25 mouse cellular contexts compared by ENCODE assay signal in the genomic region with DNA sequence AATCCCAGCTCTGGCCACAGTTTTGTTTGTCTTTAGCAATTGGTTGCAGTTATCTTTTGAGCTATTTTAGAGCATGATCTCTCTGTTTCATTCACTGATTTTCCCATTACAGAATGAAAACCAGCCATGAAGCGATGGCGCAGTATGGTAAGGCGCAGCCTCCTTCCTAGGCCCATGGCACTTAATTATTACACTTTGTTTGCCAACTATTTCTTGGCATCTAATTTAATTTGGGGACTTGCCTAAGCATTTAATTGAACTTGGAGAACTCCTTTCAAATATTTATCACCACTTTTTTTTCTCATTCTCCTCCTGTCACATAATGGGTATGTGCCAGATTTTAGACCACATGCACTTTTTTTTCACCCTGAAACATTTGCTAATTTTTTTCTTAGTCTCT.
A peak's percentile ranks its signal among the peaks of the same experiment; 100 is the strongest.
DNase-seq lines count a peak whose midpoint lies in the region; ATAC-seq and TF ChIP-seq lines count a peak whose summit lies in the region.
"Had no signal": no experiment of that assay in that cellular context is flagged by ENCODE, and none has a peak within 500 bp of the region (broad histone marks: within the 10 kb centered on the region; RNA-seq: fewer than 3 reads in every experiment).

No protein-coding gene starts in this region.

- H3K36me3 ChIP-seq in forebrain, embryonic 14.5 days (ENCODE audit: control insufficient read depth, insufficient read depth, low read length): no peaks in the 10 kb centered on the region
- no peaks in the 10 kb centered on the region for H3K36me3 ChIP-seq in forebrain, embryonic 10.5 days (replicated peaks)
- H3K36me3 ChIP-seq in midbrain, postnatal 0 days (ENCODE audit: insufficient read depth, low read length): no peaks in the 10 kb centered on the region
- no peaks in the 10 kb centered on the region for H3K36me3 ChIP-seq in midbrain, embryonic 13.5 days
- no peaks in the 10 kb centered on the region for H3K36me3 ChIP-seq in forebrain, embryonic 16.5 days (ENCODE audit: control insufficient read depth, insufficient read depth)
- H3K36me3 ChIP-seq: embryonic facial prominence, embryonic 10.5 days; embryonic facial prominence, embryonic 13.5 days; hindbrain, embryonic 12.5 days; hindbrain, embryonic 15.5 days had no signal

- H3K9ac ChIP-seq in forebrain, embryonic 14.5 days (ENCODE audit: low read length): no peak overlapping the region
- H3K9ac ChIP-seq in midbrain, postnatal 0 days (replicated peaks; ENCODE audit: low read length, poor library complexity, severe bottlenecking): no peak overlapping the region
- H3K9ac ChIP-seq in midbrain, embryonic 13.5 days (replicated peaks): no peak overlapping the region
- no peak overlapping the region for H3K9ac ChIP-seq in forebrain, embryonic 16.5 days (replicated peaks; ENCODE audit: low read depth, low read length)
- H3K9ac ChIP-seq: embryonic facial prominence, embryonic 13.5 days; hindbrain, embryonic 12.5 days; hindbrain, embryonic 15.5 days had no signal

- no peak overlapping the region for H3K27ac ChIP-seq in forebrain, embryonic 14.5 days (ENCODE audit: low read depth, low read length)
- no peak overlapping the region for H3K27ac ChIP-seq in forebrain, embryonic 10.5 days
- no peak overlapping the region for H3K27ac ChIP-seq in midbrain, postnatal 0 days (ENCODE audit: low read depth, low read length)
- no peak overlapping the region for H3K27ac ChIP-seq in midbrain, embryonic 13.5 days
- H3K27ac ChIP-seq in forebrain, embryonic 16.5 days (ENCODE audit: low read length): no peak overlapping the region
- H3K27ac ChIP-seq: embryonic facial prominence, embryonic 10.5 days; embryonic facial prominence, embryonic 13.5 days; gastrocnemius, adult 2 months; hindbrain, embryonic 12.5 days; hindbrain, embryonic 15.5 days had no signal

- 57% methylated on average over 3 of the region's 3 CpGs for WGBS in forebrain, embryonic 14.5 days
- 98% methylated on average over 3 of the region's 3 CpGs for WGBS in forebrain, embryonic 10.5 days
- WGBS in midbrain, postnatal 0 days: 95% methylated on average over 3 of the region's 3 CpGs
- 94% methylated on average over 3 of the region's 3 CpGs for WGBS in midbrain, embryonic 13.5 days
- WGBS in forebrain, embryonic 16.5 days: 57% methylated on average over 3 of the region's 3 CpGs

- no peaks in the 10 kb centered on the region for H3K4me1 ChIP-seq in forebrain, embryonic 14.5 days (ENCODE audit: control insufficient read depth, insufficient read depth, low read length)
- H3K4me1 ChIP-seq in forebrain, embryonic 10.5 days: no peaks in the 10 kb centered on the region
- H3K4me1 ChIP-seq in midbrain, postnatal 0 days (ENCODE audit: insufficient read depth, low read length): no peaks in the 10 kb centered on the region
- H3K4me1 ChIP-seq in midbrain, embryonic 13.5 days (replicated peaks): no peaks in the 10 kb centered on the region
- no peaks in the 10 kb centered on the region for H3K4me1 ChIP-seq in forebrain, embryonic 16.5 days (replicated peaks; ENCODE audit: control insufficient read depth, insufficient read depth, low read length)
- H3K4me1 ChIP-seq: embryonic facial prominence, embryonic 10.5 days; embryonic facial prominence, embryonic 13.5 days; hindbrain, embryonic 12.5 days; hindbrain, embryonic 15.5 days had no signal

- peak; percentile 81 for DNase-seq in forebrain, embryonic 14.5 days (ENCODE audit: low spot score)
- DNase-seq in forebrain, embryonic 10.5 days (ENCODE audit: extremely low spot score, low spot score): no peak
- peak; percentile 2 for DNase-seq in midbrain, postnatal 0 days (ENCODE audit: low spot score)
- no peak for DNase-seq in lung, postnatal 14 days
- DNase-seq: adrenal gland, adult 2 months; adrenal gland, postnatal 14 days; cerebellum, adult 2 months; cerebellum, adult 9-11 months; cerebellum, postnatal 36 days; embryo, embryonic 11 days; gastrocnemius, adult 2 months; gastrocnemius, postnatal 14 days; heart, adult 11 months; kidney, adult 18-20 months had no signal

- no peak overlapping the region for H3K4me2 ChIP-seq in forebrain, embryonic 14.5 days (ENCODE audit: low read length)
- H3K4me2 ChIP-seq in midbrain, postnatal 0 days (ENCODE audit: low read depth, low read length, poor library complexity, severe bottlenecking): no peak overlapping the region
- H3K4me2 ChIP-seq in midbrain, embryonic 13.5 days (replicated peaks): no peak overlapping the region
- no peak overlapping the region for H3K4me2 ChIP-seq in forebrain, embryonic 16.5 days (ENCODE audit: low read length)
- H3K4me2 ChIP-seq: embryonic facial prominence, embryonic 13.5 days; heart, embryonic 11.5 days; hindbrain, embryonic 12.5 days; hindbrain, embryonic 15.5 days had no signal

- H3K9me3 ChIP-seq in forebrain, embryonic 14.5 days (replicated peaks; ENCODE audit: control insufficient read depth, low read length): no peaks in the 10 kb centered on the region
- H3K9me3 ChIP-seq in forebrain, embryonic 10.5 days: no peaks in the 10 kb centered on the region
- H3K9me3 ChIP-seq in midbrain, postnatal 0 days (ENCODE audit: low read length): no peaks in the 10 kb centered on the region
- H3K9me3 ChIP-seq in midbrain, embryonic 13.5 days: no peaks in the 10 kb centered on the region
- no peaks in the 10 kb centered on the region for H3K9me3 ChIP-seq in forebrain, embryonic 16.5 days (ENCODE audit: control insufficient read depth, low read length)
- H3K9me3 ChIP-seq: embryonic facial prominence, embryonic 10.5 days; embryonic facial prominence, embryonic 13.5 days; hindbrain, embryonic 12.5 days; hindbrain, embryonic 15.5 days had no signal

- no peaks in the 10 kb centered on the region for H3K27me3 ChIP-seq in forebrain, embryonic 14.5 days (replicated peaks; ENCODE audit: control insufficient read depth, insufficient read depth, low read length)
- H3K27me3 ChIP-seq in forebrain, embryonic 10.5 days (ENCODE audit: poor library complexity, severe bottlenecking): no peaks in the 10 kb centered on the region
- no peaks in the 10 kb centered on the region for H3K27me3 ChIP-seq in midbrain, postnatal 0 days (ENCODE audit: insufficient read depth, low read length)
- no peaks in the 10 kb centered on the region for H3K27me3 ChIP-seq in midbrain, embryonic 13.5 days
- no peaks in the 10 kb centered on the region for H3K27me3 ChIP-seq in forebrain, embryonic 16.5 days (replicated peaks; ENCODE audit: control insufficient read depth, insufficient read depth, low read length)
- H3K27me3 ChIP-seq: embryonic facial prominence, embryonic 13.5 days; hindbrain, embryonic 12.5 days; hindbrain, embryonic 15.5 days had no signal

- no peak for TF ChIP-seq CTCF in midbrain, postnatal 0 days (IDR thresholded peaks at IDR 0.05)

- peak; percentile 69; the same call in 1 of the 2 replicates for ATAC-seq in forebrain, embryonic 14.5 days
- ATAC-seq in midbrain, postnatal 0 days (ENCODE audit: low FRiP score): no peak
- no peak for ATAC-seq in midbrain, embryonic 13.5 days
- peak; percentile 81 for ATAC-seq in forebrain, embryonic 16.5 days
- ATAC-seq: CD4-positive, CD25-positive, alpha-beta regulatory T cell, adult 4 months; inflammation-experienced regulatory T-cells, adult 6 months; intestine, embryonic 16.5 days had no signal

- no peak overlapping the region for H3K4me3 ChIP-seq in forebrain, embryonic 14.5 days (ENCODE audit: low read depth, low read length)
- no peak overlapping the region for H3K4me3 ChIP-seq in forebrain, embryonic 10.5 days
- H3K4me3 ChIP-seq in midbrain, postnatal 0 days (ENCODE audit: low read depth, low read length): no peak overlapping the region
- H3K4me3 ChIP-seq in midbrain, embryonic 13.5 days (replicated peaks): no peak overlapping the region
- H3K4me3 ChIP-seq in forebrain, embryonic 16.5 days (replicated peaks; ENCODE audit: low read length): no peak overlapping the region
- H3K4me3 ChIP-seq: embryonic facial prominence, embryonic 10.5 days; embryonic facial prominence, embryonic 13.5 days; erythroblast, embryonic 14.5 days; gastrocnemius, adult 2 months; hindbrain, embryonic 12.5 days; hindbrain, embryonic 15.5 days had no signal

Comparison
In these comparisons a context has a peak if more than half of its experiments do, and no peak if none do; other contexts are left out.
1. DNase-seq: peak in forebrain, embryonic 14.5 days (single experiment) and midbrain, postnatal 0 days (single experiment); none in forebrain, embryonic 10.5 days (single experiment) and lung, postnatal 14 days (single experiment).
2. ATAC-seq: peak in forebrain, embryonic 14.5 days (single experiment) and forebrain, embryonic 16.5 days (single experiment); none in midbrain, postnatal 0 days (single experiment) and midbrain, embryonic 13.5 days (single experiment).